Mouse (Mus musculus) C2C12 (cell line): Measurements from ENCODE around the gene Pknox1. TPM values are rescaled to one million over a fixed set of nuclear protein-coding genes. Genes with fewer than 3 reads are reported as not detected.

Source experiments
- H3K27me3 ChIP-seq: one replicate; pipeline ENCODE4 v1.6.1; 2011; ENCODE audit not compliant: control insufficient read depth, insufficient read depth, insufficient read length
- H3K36me3 ChIP-seq: one replicate; pipeline ENCODE4 v1.6.1; 2011; ENCODE audit not compliant: control insufficient read depth, insufficient read depth
- H3K4me3 ChIP-seq: one replicate; pipeline ENCODE4 v1.5.1; 2011; ENCODE audit warnings: mild to moderate bottlenecking, control low read depth; ENCODE audit not compliant: poor library complexity, insufficient read depth, severe bottlenecking
- H3K79me2 ChIP-seq: one replicate; pipeline ENCODE4 v1.6.1; 2011; ENCODE audit not compliant: control insufficient read depth, insufficient read depth
- H3K79me3 ChIP-seq: one replicate; pipeline ENCODE4 v1.6.1; 2011; ENCODE audit warnings: low read depth, control low read depth
- H3ac ChIP-seq: one replicate; pipeline ENCODE3; 2011; ENCODE audit warnings: low read depth; ENCODE audit not compliant: control insufficient read depth, insufficient read length
- CEBPB ChIP-seq: IDR thresholded peaks from one replicate; pipeline ENCODE4 v1.6.1; 2011; ENCODE audit warnings: low read depth, mild to moderate bottlenecking, control low read depth, moderate library complexity
- CTCF ChIP-seq: IDR thresholded peaks from one replicate; pipeline ENCODE4 v1.5.1; 2011; ENCODE audit not compliant: control insufficient read depth, insufficient read depth, insufficient read length
- FOSL1 ChIP-seq: IDR thresholded peaks from one replicate; pipeline ENCODE4 v1.8.0; 2011; ENCODE audit warnings: mild to moderate bottlenecking, low read length; ENCODE audit not compliant: poor library complexity, insufficient read depth, severe bottlenecking
- MAX ChIP-seq: IDR thresholded peaks from one replicate; pipeline ENCODE4 v1.6.1; 2011; ENCODE audit warnings: mild to moderate bottlenecking, control low read depth
- MYOD1 ChIP-seq: IDR thresholded peaks from one replicate; pipeline ENCODE4 v1.6.1; 2011; ENCODE audit warnings: low read depth; ENCODE audit not compliant: control insufficient read depth, insufficient read length
- MYOG ChIP-seq: IDR thresholded peaks from one replicate; pipeline ENCODE4 v1.6.1; 2011; ENCODE audit not compliant: control insufficient read depth, insufficient read length; ENCODE audit errors: extremely low read depth
- USF1 ChIP-seq: IDR thresholded peaks from one replicate; pipeline ENCODE4 v1.6.1; 2011; ENCODE audit warnings: low read depth, mild to moderate bottlenecking, control low read depth, moderate library complexity
- long read RNA-seq, 2 experiments: library from polyadenylated mRNA; unstranded; transcript quantifications; one replicate each; pipeline ENCODE4 v2.0.0; 2019 to 2020
- polyA plus RNA-seq: library from polyadenylated mRNA; unstranded; fragments of >200 nt; fragmentation: generic; extraction: Trizol; gene quantifications from one replicate; pipeline ENCODE4 v1.2.1, GENCODE M21; 2012; ENCODE audit warnings: missing spikeins

Gene Pknox1
- polyA plus RNA-seq = 13.6 TPM
- long read RNA-seq, experiment 1, full-length matches to known transcripts = 10 of 13 reads
- long read RNA-seq, experiment 1, partial matches to known transcripts = 0 of 13 reads
- long read RNA-seq, experiment 1, other reads (novel, unspliced or antisense) = 3 of 13 reads
- long read RNA-seq, experiment 2, full-length matches to known transcripts = 145 of 182 reads
- long read RNA-seq, experiment 2, partial matches to known transcripts = 1 of 182 reads
- long read RNA-seq, experiment 2, other reads (novel, unspliced or antisense) = 36 of 182 reads

DNA sequence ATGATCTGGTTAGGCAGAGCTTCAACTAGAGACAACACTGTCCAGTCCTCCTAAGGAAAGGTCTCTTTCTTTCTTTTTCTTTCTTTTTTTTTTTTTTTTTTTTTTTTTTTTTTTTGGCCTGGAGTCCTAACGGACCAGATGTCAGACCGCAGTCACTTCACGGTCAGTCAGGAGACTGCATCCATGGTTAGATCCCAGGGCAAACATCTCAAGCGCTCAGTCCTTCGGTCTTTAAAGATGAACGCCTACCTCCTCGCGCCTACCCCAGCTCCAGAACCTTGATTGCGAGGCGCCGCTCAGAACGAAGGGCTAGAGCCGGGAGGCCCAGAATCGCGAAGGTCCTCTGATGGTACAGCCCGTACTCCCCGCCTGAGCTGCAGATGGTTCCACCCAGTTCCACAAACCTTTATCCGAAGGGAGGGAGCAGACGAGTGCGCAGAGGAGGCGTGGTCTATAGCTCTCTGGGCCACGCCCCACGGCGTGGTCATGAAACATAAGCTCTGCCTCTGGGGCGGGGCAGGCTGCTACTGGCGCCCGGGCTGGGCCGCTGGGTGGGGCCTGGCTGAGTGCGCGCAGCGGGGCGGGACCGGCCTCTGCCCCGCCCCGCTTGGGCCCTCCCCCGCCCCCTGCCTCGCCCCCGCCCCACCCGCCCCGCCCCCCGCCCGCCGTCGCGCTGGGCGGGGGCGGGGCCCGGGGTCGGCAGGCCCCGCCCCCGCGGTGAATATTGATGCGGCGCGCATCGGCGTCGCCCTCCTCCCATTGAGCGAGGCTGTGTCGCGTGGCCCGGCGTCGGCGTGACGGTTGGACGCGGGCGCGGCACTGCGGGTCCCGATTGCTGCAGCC lies at the start of gene Pknox1:
Gene Pknox1 (plus strand): TSS at position 720 of the 843 bp plus-strand sequence.
- no peaks in the 10 kb centered on the region for H3K27me3 ChIP-seq
- H3K4me3 ChIP-seq = peak within 1 kb of the TSS; percentile 68
- TF ChIP-seq MAX = peak; percentile 30
- TF ChIP-seq MYOD1 = no peak
- no peak for TF ChIP-seq MYOG
- TF ChIP-seq CTCF = no peak
- no peak for TF ChIP-seq CEBPB
- TF ChIP-seq USF1 = peak; percentile 23
- TF ChIP-seq FOSL1 = no peak
- H3K79me2 ChIP-seq = peaks cover 40% of the 10 kb centered on the region
- H3K79me3 ChIP-seq = peaks cover 32% of the 10 kb centered on the region
- peaks cover 4% of the 10 kb centered on the region for H3K36me3 ChIP-seq
- peak within 1 kb of the TSS; percentile 96 for H3ac ChIP-seq

DNA sequence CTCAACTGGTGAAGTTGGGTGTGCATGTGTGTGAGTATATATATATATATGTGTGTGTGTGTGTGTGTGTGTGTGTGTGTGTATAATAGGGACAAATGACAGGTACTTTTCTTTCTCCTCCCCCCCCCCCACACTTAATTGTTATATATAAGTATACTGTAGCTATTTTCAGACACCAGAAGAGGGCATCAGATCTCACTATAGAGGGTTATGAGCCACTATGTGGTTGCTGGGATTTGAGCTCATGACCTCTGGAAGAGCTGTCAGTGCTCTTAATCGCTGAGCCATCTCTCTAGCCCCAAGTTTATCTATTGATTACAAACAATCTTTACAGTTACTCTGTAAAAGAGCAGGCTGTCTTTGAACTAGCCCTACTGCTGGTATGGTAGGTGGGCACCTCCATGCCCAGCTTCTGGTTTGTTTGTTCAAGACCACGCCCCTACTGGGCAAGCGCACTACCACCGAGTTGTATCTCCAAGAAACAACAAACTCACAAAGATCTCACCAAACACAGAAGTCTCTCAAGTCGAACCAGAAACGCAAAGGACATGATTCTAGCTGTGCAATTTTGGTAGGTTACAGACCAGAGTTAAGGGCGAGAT lies 45.1 kb upstream of the Pknox1 start:
- no peak for TF ChIP-seq CEBPB
- TF ChIP-seq FOSL1 = no peak
- TF ChIP-seq USF1 = no peak
- no peak for TF ChIP-seq CTCF
- TF ChIP-seq MYOG = no peak
- no peak for TF ChIP-seq MYOD1
- no peak for TF ChIP-seq MAX
- no peaks in the 10 kb centered on the region for H3K79me3 ChIP-seq
- no peak overlapping the region for H3K4me3 ChIP-seq
- H3K79me2 ChIP-seq = no peaks in the 10 kb centered on the region
- H3K27me3 ChIP-seq = no peaks in the 10 kb centered on the region
- no peak overlapping the region for H3ac ChIP-seq
- no peaks in the 10 kb centered on the region for H3K36me3 ChIP-seq

DNA sequence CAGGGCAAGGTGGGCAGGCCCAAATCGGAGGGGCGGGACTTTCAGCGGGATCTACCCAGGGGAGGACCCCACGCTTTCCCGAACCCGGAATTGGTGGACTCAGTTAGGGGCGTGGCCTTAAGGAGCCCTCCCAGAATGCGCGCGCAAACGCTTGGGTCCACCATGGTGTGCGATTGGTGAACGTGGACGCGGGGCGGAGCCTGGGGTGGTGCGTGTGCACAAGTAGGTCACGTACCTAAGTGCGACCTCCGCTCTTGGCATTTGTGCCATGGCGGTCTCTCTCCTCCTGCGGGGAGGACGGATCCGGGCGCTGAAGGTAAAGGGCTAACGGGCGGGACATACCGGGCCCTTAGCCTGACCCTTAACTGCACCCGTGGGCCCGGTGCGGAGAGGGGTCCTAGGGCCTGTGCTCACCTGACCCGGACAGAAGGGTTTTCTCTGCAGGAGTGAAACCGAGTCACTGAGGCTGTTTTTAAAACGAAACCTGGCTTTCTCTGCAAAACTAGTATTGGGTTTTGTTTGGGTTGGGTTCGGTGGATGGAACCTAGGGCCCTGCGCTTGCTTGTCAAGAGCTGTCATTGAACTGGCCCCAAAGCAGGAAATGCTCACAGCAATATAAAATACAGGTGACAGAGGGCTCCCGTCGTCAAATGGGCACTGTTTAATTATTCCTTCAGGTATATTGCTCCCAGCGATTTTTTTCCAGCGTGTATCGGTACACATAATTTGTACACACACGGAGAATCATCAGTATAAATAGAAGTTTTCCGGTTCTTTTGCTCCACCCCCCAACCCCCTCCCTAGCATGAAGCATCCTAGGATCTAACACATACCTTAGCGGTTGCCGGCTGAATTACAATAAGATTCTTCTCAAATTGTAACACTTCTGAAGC lies 44.3 kb upstream of the Pknox1 start, which contains the start of the genes Wdr4 and Ndufv3:
Gene Wdr4 (minus strand): TSS at position 35 of the 893 bp plus-strand sequence.
Gene Ndufv3 (plus strand): TSS at position 170 of the 893 bp plus-strand sequence.
- no peaks in the 10 kb centered on the region for H3K27me3 ChIP-seq
- no peaks in the 10 kb centered on the region for H3K79me2 ChIP-seq
- H3K36me3 ChIP-seq = no peaks in the 10 kb centered on the region
- H3K79me3 ChIP-seq = no peaks in the 10 kb centered on the region
- H3K4me3 ChIP-seq = peak within 1 kb of the TSS; percentile 75
- H3ac ChIP-seq = peak within 1 kb of the TSS; percentile 74
- TF ChIP-seq USF1 (no peak), MAX (peak; percentile 27)

DNA sequence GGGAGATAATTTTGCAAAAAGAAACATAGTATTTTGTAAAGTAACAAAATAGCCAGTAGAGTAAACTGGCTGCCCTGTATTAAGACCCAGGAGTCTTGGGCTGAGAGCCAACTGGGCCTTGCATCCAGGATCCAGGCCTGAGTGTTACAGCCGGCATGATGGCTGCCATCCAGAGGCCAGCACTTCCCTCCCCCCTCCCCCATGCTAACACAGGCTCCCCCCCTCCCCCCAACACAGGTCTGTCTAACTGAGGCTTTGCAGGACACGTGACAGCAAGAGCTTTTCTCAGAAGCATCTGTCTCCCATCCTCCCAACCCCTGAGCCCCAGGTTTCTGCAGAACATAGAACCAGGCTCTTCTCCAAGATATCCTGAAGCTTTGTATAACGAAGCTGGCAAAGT lies 43.6 kb upstream of the Pknox1 start:
- no peaks in the 10 kb centered on the region for H3K79me3 ChIP-seq
- peak overlapping the region; percentile 75 for H3K4me3 ChIP-seq
- H3ac ChIP-seq = no peak overlapping the region
- no peaks in the 10 kb centered on the region for H3K36me3 ChIP-seq
- H3K27me3 ChIP-seq = no peaks in the 10 kb centered on the region
- TF ChIP-seq MYOG = no peak
- no peak for TF ChIP-seq CTCF
- no peak for TF ChIP-seq MYOD1
- TF ChIP-seq CEBPB = no peak
- no peak for TF ChIP-seq FOSL1
- no peak for TF ChIP-seq MAX
- TF ChIP-seq USF1 = no peak
- H3K79me2 ChIP-seq = no peaks in the 10 kb centered on the region

DNA sequence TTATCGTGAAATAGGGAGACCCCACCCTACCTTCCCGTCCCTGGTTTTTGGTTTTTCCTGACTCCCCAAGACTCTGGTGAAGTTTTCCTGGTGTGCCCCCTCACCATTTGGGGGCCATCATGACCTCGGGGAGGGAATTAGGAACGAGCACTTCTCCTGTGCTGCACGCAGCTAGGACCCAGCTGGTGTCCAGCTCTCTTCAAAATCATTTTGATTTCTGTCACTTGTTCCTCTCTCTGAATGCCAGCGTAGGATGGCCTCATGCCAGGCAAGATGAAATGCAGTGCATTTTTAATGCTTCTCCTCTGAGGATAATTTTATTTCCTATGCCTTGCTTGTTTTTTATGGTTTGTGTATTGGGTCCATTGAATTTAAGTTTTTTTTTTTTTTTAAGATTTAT lies 42.6 kb upstream of the Pknox1 start:
- Histone ChIP-seq H3K36me3 (no peaks in the 10 kb centered on the region), H3K79me3 (no peaks in the 10 kb centered on the region), H3K79me2 (no peaks in the 10 kb centered on the region), H3ac (no peak overlapping the region), H3K27me3 (no peaks in the 10 kb centered on the region), H3K4me3 (no peak overlapping the region)
- TF ChIP-seq MAX (no peak), CTCF (no peak), USF1 (no peak), FOSL1 (no peak), CEBPB (no peak)
